Mouse (Mus musculus): ENCODE results near the gene Sspo.

DNA sequence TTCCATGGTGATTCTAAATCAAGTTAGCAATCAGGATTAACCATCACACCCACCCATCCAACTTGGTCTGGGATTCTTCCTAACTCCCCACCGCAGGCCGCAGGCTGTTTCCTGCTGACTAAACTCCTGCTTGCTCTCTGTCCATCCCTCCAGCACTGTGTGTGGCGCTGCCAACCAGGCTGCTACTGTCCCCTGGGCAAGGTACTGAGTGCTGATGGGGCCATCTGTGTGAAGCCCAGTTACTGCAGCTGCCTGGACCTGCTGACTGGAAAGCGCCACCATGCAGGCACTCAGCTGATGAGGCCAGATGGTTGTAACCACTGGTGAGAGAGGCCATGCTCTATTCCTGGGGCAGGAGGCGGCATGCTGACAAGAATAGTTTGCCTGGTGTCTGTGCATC lies 34.5 kb downstream of the Sspo start:
- TF ChIP-seq CTCF (IDR thresholded peaks at IDR 0.05; ENCODE audit: borderline replicate concordance, insufficient read depth, low read length) (no peak), POLR2A (IDR thresholded peaks at IDR 0.05; ENCODE audit: low read depth, low read length) (no peak)

Measured in embryonic fibroblast, embryonic 13.5 days (primary cell).